Mouse (Mus musculus): ENCODE results near the gene Ffar2. TPM values are rescaled to one million over a fixed set of nuclear protein-coding genes. Genes with fewer than 3 reads are reported as not detected.

The Ffar2 gene
- polyA plus RNA-seq, 1 experiment from 2014 or later: 0.39 TPM

DNA sequence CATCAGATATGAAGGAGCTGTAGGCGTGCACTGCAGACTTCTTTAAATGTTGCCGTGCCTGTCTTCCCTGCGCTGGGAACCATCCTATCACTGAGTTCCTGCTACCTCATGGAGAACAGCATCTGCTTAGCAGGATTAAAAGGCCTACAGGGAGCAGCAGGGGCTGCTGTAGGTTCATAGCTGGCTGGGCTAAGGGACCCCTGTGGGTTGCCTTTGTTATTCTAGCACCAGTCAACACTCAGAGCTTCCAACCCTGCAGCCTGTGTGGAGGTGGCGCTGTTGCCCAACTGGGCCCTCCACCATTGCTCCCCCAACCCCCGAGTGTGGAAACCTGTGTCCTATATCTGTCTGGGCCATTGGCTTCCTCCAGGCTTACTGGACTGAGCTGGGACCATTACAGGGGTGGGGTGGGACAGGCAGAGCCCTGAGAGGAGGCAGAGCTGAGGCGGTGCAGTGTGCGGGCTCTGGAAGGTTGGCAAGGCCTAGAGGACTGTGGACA is 46.4 kb downstream of the Ffar2 start:
- H3K9ac ChIP-seq: no peak overlapping the region
- no peak for DNase-seq
- no peak for TF ChIP-seq CTCF (IDR thresholded peaks at IDR 0.05; ENCODE audit: low read depth)
- ATAC-seq (ENCODE audit: insufficient read depth): no peak
- WGBS: 51% methylated on average over 7 of the region's 7 CpGs
- no peaks in the 10 kb centered on the region for H3K36me3 ChIP-seq (ENCODE audit: insufficient read depth)
- no peak overlapping the region for H3K27ac ChIP-seq (ENCODE audit: low read depth)
- H3K4me3 ChIP-seq (ENCODE audit: low read depth, low read length): no peak overlapping the region
- H3K9me3 ChIP-seq (ENCODE audit: low read depth, low read length): no peaks in the 10 kb centered on the region
- no peak overlapping the region for H3K4me2 ChIP-seq
- H3K27me3 ChIP-seq (ENCODE audit: insufficient read depth, low read length): no peaks in the 10 kb centered on the region
- H3K4me1 ChIP-seq (ENCODE audit: insufficient read depth): no peaks in the 10 kb centered on the region

DNA sequence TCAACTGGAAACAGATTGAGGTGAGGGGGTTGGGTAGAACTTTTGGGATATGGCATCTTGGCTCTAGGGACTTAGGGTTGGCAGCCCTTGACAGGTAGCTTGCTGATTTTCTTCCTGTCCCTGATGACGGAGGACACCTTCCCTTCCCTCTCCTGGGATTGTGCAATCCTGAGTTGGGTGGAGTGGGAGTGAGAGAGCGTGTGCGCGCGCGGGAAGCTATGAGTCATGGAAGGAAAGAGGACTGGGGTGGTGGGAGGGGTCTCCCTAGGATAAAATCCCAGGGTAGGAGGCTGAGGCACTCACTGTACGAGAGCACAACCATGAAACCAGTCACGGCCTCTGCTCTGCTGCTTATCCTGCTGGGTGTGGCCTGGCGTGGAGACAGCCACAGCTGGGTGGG is 47.5 kb downstream of the Ffar2 start:
- DNase-seq (no peak), ATAC-seq (ENCODE audit: insufficient read depth) (no peak)
- Histone ChIP-seq H3K9ac (no peak overlapping the region), H3K36me3 (ENCODE audit: insufficient read depth) (no peaks in the 10 kb centered on the region), H3K4me3 (ENCODE audit: low read depth, low read length) (no peak overlapping the region), H3K27ac (ENCODE audit: low read depth) (no peak overlapping the region), H3K4me2 (no peak overlapping the region), H3K9me3 (ENCODE audit: low read depth, low read length) (no peaks in the 10 kb centered on the region), H3K4me1 (ENCODE audit: insufficient read depth) (no peaks in the 10 kb centered on the region), H3K27me3 (ENCODE audit: insufficient read depth, low read length) (no peaks in the 10 kb centered on the region)
- WGBS: 79% methylated on average over 9 of the region's 9 CpGs
- TF ChIP-seq CTCF (IDR thresholded peaks at IDR 0.05; ENCODE audit: low read depth): no peak

DNA sequence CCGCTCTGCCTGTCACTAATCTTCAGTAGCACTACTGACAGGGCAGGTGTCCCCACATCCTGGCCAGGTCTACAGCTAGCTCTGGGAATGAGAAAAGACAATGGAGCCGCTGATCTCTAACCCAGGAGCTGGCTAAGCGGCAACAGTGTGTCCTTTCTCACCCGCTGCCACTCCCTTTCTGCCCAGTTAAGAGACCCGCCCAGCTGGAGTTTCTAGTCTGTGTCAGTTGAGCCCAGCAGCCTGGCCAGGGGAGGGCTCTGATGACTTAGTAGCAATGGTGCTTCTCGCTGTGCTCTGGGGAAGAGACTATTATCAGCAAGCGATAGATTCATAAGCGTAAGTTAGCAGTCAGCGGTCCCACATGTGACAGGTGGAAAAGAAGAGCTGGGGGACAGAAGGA is 54.3 kb downstream of the Ffar2 start:
- 28% methylated on average over 9 of the region's 9 CpGs for WGBS
- Histone ChIP-seq H3K27ac (ENCODE audit: low read depth) (no peak overlapping the region), H3K9me3 (ENCODE audit: low read depth, low read length) (no peaks in the 10 kb centered on the region), H3K4me1 (ENCODE audit: insufficient read depth) (no peaks in the 10 kb centered on the region), H3K27me3 (ENCODE audit: insufficient read depth, low read length) (no peaks in the 10 kb centered on the region), H3K9ac (no peak overlapping the region; the same call in 1 of the 2 replicates), H3K4me2 (no peak overlapping the region), H3K4me3 (ENCODE audit: low read depth, low read length) (no peak overlapping the region), H3K36me3 (ENCODE audit: insufficient read depth) (no peaks in the 10 kb centered on the region)
- ATAC-seq (ENCODE audit: insufficient read depth): no peak
- DNase-seq: peak; percentile 17
- TF ChIP-seq CTCF (IDR thresholded peaks at IDR 0.05; ENCODE audit: low read depth): no peak

Other genes starting within 250 kb of the Ffar2 start
- 11.7 and 14.8 TPM in 2 replicates for gene Kmt2b, start 235.0 kb downstream of the Ffar2 start, polyA plus RNA-seq (2014; fragmentation: Nextera tagmentation; extraction: Ambion mirVana)
- 1.7 and 2.4 TPM in 2 replicates for gene Zbtb32, start 224.9 kb downstream of the Ffar2 start, polyA plus RNA-seq (2014; fragmentation: Nextera tagmentation; extraction: Ambion mirVana)
- gene Upk1a, start 210.9 kb downstream of the Ffar2 start, polyA plus RNA-seq (2014; fragmentation: Nextera tagmentation; extraction: Ambion mirVana): 0.46 and 0.51 TPM in 2 replicates
- 855 and 914 TPM in 2 replicates for gene Cox6b1, start 197.6 kb downstream of the Ffar2 start, polyA plus RNA-seq (2014; fragmentation: Nextera tagmentation; extraction: Ambion mirVana)
- gene Etv2, start 187.9 kb downstream of the Ffar2 start, polyA plus RNA-seq (2014; fragmentation: Nextera tagmentation; extraction: Ambion mirVana): not detected in 2 replicates
- 115 and 117 TPM in 2 replicates for gene Rbm42, start 173.5 kb downstream of the Ffar2 start, polyA plus RNA-seq (2014; fragmentation: Nextera tagmentation; extraction: Ambion mirVana)
- gene Haus5, start 158.8 kb downstream of the Ffar2 start, polyA plus RNA-seq (2014; fragmentation: Nextera tagmentation; extraction: Ambion mirVana): 63.5 TPM in 2 replicates
- gene Pmis2, start 152.2 kb downstream of the Ffar2 start, polyA plus RNA-seq (2014; fragmentation: Nextera tagmentation; extraction: Ambion mirVana): not detected in 2 replicates
- 0.34 and 0.46 TPM in 2 replicates for gene 2200002J24Rik, start 124.8 kb downstream of the Ffar2 start, polyA plus RNA-seq (2014; fragmentation: Nextera tagmentation; extraction: Ambion mirVana)
- gene Atp4a, start 111.6 kb downstream of the Ffar2 start, polyA plus RNA-seq (2014; fragmentation: Nextera tagmentation; extraction: Ambion mirVana): 0.23 and 0.42 TPM in 2 replicates
- 169 and 179 TPM in 2 replicates for gene Tmem147, start 94.2 kb downstream of the Ffar2 start, polyA plus RNA-seq (2014; fragmentation: Nextera tagmentation; extraction: Ambion mirVana)
- gene Gapdhs, start 80.1 kb downstream of the Ffar2 start, polyA plus RNA-seq (2014; fragmentation: Nextera tagmentation; extraction: Ambion mirVana): 0.68 and 0.91 TPM in 2 replicates
- 0.34 and 1.3 TPM in 2 replicates for gene Sbsn, start 72.3 kb downstream of the Ffar2 start, polyA plus RNA-seq (2014; fragmentation: Nextera tagmentation; extraction: Ambion mirVana)
- 2.4 TPM in 2 replicates for gene Dmkn, start 60.0 kb downstream of the Ffar2 start, polyA plus RNA-seq (2014; fragmentation: Nextera tagmentation; extraction: Ambion mirVana)
- not detected in 2 replicates for gene Krtdap, start 35.9 kb downstream of the Ffar2 start, polyA plus RNA-seq (2014; fragmentation: Nextera tagmentation; extraction: Ambion mirVana)
- not detected in 2 replicates for gene Ffar3, start 32.4 kb upstream of the Ffar2 start, polyA plus RNA-seq (2014; fragmentation: Nextera tagmentation; extraction: Ambion mirVana)
- not detected in 2 replicates for gene Ffar1, start 37.8 kb upstream of the Ffar2 start, polyA plus RNA-seq (2014; fragmentation: Nextera tagmentation; extraction: Ambion mirVana)
- gene Cd22, start 56.6 kb upstream of the Ffar2 start, polyA plus RNA-seq (2014; fragmentation: Nextera tagmentation; extraction: Ambion mirVana): 0.32 TPM in 1 of 2 replicates, not detected in the other
- gene Mag, start 91.1 kb upstream of the Ffar2 start, polyA plus RNA-seq (2014; fragmentation: Nextera tagmentation; extraction: Ambion mirVana): 0.12 and 0.25 TPM in 2 replicates
- not detected in 2 replicates for gene Hamp2, start 100.9 kb upstream of the Ffar2 start, polyA plus RNA-seq (2014; fragmentation: Nextera tagmentation; extraction: Ambion mirVana)
- gene Hamp, start 120.3 kb upstream of the Ffar2 start, polyA plus RNA-seq (2014; fragmentation: Nextera tagmentation; extraction: Ambion mirVana): not detected in 2 replicates
- 21.8 and 23.3 TPM in 2 replicates for gene Usf2, start 133.0 kb upstream of the Ffar2 start, polyA plus RNA-seq (2014; fragmentation: Nextera tagmentation; extraction: Ambion mirVana)
- 66.2 and 67.4 TPM in 2 replicates for gene Lsr, start 149.7 kb upstream of the Ffar2 start, polyA plus RNA-seq (2014; fragmentation: Nextera tagmentation; extraction: Ambion mirVana)
- gene Fam187b, start 150.0 kb upstream of the Ffar2 start, polyA plus RNA-seq (2014; fragmentation: Nextera tagmentation; extraction: Ambion mirVana): 3.6 and 4.9 TPM in 2 replicates
- gene Fxyd5, start 218.7 kb upstream of the Ffar2 start, polyA plus RNA-seq (2014; fragmentation: Nextera tagmentation; extraction: Ambion mirVana): 40.4 and 43.9 TPM in 2 replicates
- gene Fxyd7, start 227.7 kb upstream of the Ffar2 start, polyA plus RNA-seq (2014; fragmentation: Nextera tagmentation; extraction: Ambion mirVana): 9.1 and 9.8 TPM in 2 replicates
- gene Fxyd1, start 233.4 kb upstream of the Ffar2 start, polyA plus RNA-seq (2014; fragmentation: Nextera tagmentation; extraction: Ambion mirVana): 51.4 and 56.6 TPM in 2 replicates
- 0.13 and 0.38 TPM in 2 replicates for gene Lgi4, start 235.6 kb upstream of the Ffar2 start, polyA plus RNA-seq (2014; fragmentation: Nextera tagmentation; extraction: Ambion mirVana)

Measured in lung, embryonic 14.5 days (tissue).